Mouse (Mus musculus) midbrain, postnatal 0 days (tissue): ENCODE data around the gene Polr3c. TPM values are rescaled to one million over a fixed set of nuclear protein-coding genes. Genes with fewer than 3 reads are reported as not detected.

Experiments
- ATAC-seq: fragments of 200-750 bp; cut with Nextera tagmentation; 2 replicates; pipeline ENCODE4 v1.8.0; 2017; ENCODE audit warnings: moderate number of reproducible peaks, mild to moderate bottlenecking, moderate TSS enrichment, moderate library complexity; ENCODE audit not compliant: low FRiP score
- DNase-seq: peaks from one replicate; pipeline ENCODE4 v3.0.0-alpha.2; 2015; ENCODE audit warnings: low spot score
- H3K27ac ChIP-seq: fragments of 300-500 bp; sonication (generic); 2 replicates; pipeline ENCODE4 v1.5.1; 2014; ENCODE audit warnings: low read depth, mild to moderate bottlenecking, low read length, mixed read lengths
- H3K27me3 ChIP-seq: fragments of 300-500 bp; sonication (generic); 2 replicates; pipeline ENCODE4 v1.6.1; 2014; ENCODE audit warnings: low read length, control low read depth, mixed read lengths; ENCODE audit not compliant: insufficient read depth
- H3K36me3 ChIP-seq: fragments of 300-500 bp; sonication (generic); 2 replicates; pipeline ENCODE4 v1.6.1; 2014; ENCODE audit warnings: low read length, control low read depth, mixed read lengths; ENCODE audit not compliant: insufficient read depth
- H3K4me1 ChIP-seq: fragments of 300-500 bp; sonication (generic); 2 replicates; pipeline ENCODE4 v1.6.1; 2014; ENCODE audit warnings: mild to moderate bottlenecking, control low read depth, antibody characterized with exemption, low read length, mixed read lengths; ENCODE audit not compliant: insufficient read depth
- H3K4me2 ChIP-seq: fragments of 300-500 bp; sonication (generic); 2 replicates; pipeline ENCODE4 v1.6.1; 2014; ENCODE audit warnings: low read depth, mild to moderate bottlenecking, low read length, mixed read lengths; ENCODE audit not compliant: poor library complexity, severe bottlenecking
- H3K4me3 ChIP-seq: fragments of 300-500 bp; sonication (generic); 2 replicates; pipeline ENCODE4 v1.5.1; 2014; ENCODE audit warnings: low read depth, mild to moderate bottlenecking, low read length, moderate library complexity
- H3K9ac ChIP-seq: fragments of 300-500 bp; sonication (generic); replicated peaks from 2 replicates; pipeline ENCODE4 v1.6.1; 2014; ENCODE audit warnings: mild to moderate bottlenecking, low read length, moderate library complexity, mixed read lengths; ENCODE audit not compliant: poor library complexity, severe bottlenecking
- H3K9me3 ChIP-seq: fragments of 300-500 bp; sonication (generic); 2 replicates; pipeline ENCODE4 v1.6.1; 2016; ENCODE audit warnings: low read length, control low read depth
- CTCF ChIP-seq: IDR thresholded peaks from 2 replicates; pipeline ENCODE4 v1.5.1; 2016; ENCODE audit warnings: antibody characterized with exemption, mild to moderate bottlenecking
- WGBS: fragments of 180-500 bp; shearing (Covaris S2); extraction: QIAGEN DNeasy Blood & Tissue Kit; methylation state at CpG from one replicate; pipeline ENCODE4 v1.1.7; 2014; 5-methylcytosine and 5-hydroxymethylcytosine counted together
- polyA plus RNA-seq: library from polyadenylated mRNA; unstranded; fragments of >200 nt; fragmentation: Nextera tagmentation; extraction: Ambion mirVana; gene quantifications from 2 replicates; pipeline ENCODE4 v1.2.1, GENCODE M21; 2015
- total RNA-seq: library from RNA; depleted of rRNA; stranded (reverse); fragments of >200 nt; gene quantifications from 2 replicates; pipeline ENCODE4 v1.2.3, GENCODE M21; 2014; rRNA removed

Polr3c gene
- total and polyA plus RNA-seq, 2 experiments from 2014 or later: 14.7 to 30.7 TPM

GRCm38 (mm10) chr3:96663432-96664239, 63.8 kb downstream of the Polr3c start:
- TF ChIP-seq CTCF: peak; percentile 85
- Histone ChIP-seq H3K27ac (peak overlapping the region; percentile 59), H3K4me2 (peak overlapping the region; percentile 53), H3K9ac (0 out of 2 replicates have a peak overlapping the region, but pooled peaks have one; percentile 0), H3K4me1 (peaks cover 5% of the 10 kb centered on the region; the same call in 1 of the 2 replicates), H3K4me3 (peak overlapping the region; percentile 27), H3K27me3 (no peaks in the 10 kb centered on the region), H3K9me3 (no peaks in the 10 kb centered on the region), H3K36me3 (no peaks in the 10 kb centered on the region)
- DNase-seq: peak; percentile 88
- WGBS: 5% methylated on average over 16 of the region's 18 CpGs
- peak; percentile 81 for ATAC-seq

DNA sequence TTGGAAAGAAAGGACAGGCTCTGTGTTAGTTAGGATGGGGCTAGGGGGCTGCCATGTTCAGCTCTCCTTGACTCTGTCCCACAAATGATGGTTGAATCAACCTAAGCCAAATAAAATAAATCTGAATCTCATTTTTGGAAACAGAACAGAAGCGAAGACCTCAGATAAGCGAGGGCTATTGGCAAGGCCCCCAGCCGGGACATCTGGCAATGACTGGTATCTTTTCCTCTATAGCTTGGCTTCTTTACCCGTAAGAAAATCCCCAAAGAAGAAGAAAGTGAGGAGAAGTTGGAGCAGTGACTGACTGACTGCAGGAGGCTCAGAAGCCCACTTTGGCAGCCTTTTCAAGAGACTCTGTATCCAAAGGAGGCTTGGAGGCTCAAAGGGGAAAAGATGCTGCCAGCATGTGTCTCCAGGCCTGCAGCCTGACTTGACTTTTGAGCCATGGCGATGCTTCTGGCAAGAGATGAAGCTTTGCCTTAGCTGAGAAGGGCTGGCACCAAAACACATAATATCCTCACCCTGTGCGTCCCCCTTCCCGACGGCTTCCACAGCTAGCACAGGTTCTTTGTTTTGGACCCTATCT, 64.6 kb downstream of the Polr3c start:
- 43% methylated on average over 8 of the region's 8 CpGs for WGBS

More for the DNA sequence above, 64.6 kb downstream of the Polr3c start:
- Histone ChIP-seq H3K9me3 (no peaks in the 10 kb centered on the region), H3K27me3 (no peaks in the 10 kb centered on the region), H3K4me3 (peak overlapping the region; percentile 27; the same call in 1 of the 2 replicates), H3K4me1 (peaks cover 5% of the 10 kb centered on the region; the same call in 1 of the 2 replicates), H3K9ac (peak overlapping the region; percentile 0; the same call in 1 of the 2 replicates), H3K27ac (peak overlapping the region; percentile 59), H3K4me2 (peak overlapping the region; percentile 53), H3K36me3 (no peaks in the 10 kb centered on the region; the same call in 1 of the 2 replicates)
- DNase-seq (peak; percentile 32), ATAC-seq (no peak)
- no peak for TF ChIP-seq CTCF

Other genes starting within 250 kb of the Polr3c start
- gene Hfe2, start 202.5 kb downstream of the Polr3c start, total RNA-seq: 2.0 and 2.1 TPM in 2 replicates
- 2.0 and 2.7 TPM in 2 replicates for gene Hfe2, start 202.5 kb downstream of the Polr3c start, polyA plus RNA-seq
- 145 and 222 TPM in 2 replicates for gene Txnip, start 169.7 kb downstream of the Polr3c start, total RNA-seq
- gene Txnip, start 169.7 kb downstream of the Polr3c start, polyA plus RNA-seq: 108 and 116 TPM in 2 replicates
- gene Gm16253, start 150.6 kb downstream of the Polr3c start, total RNA-seq: not detected in 2 replicates
- 0.52 TPM in 1 of 2 replicates, not detected in the other for gene Gm16253, start 150.6 kb downstream of the Polr3c start, polyA plus RNA-seq
- 13.2 and 16.2 TPM in 2 replicates for gene Polr3gl, start 133.4 kb downstream of the Polr3c start, total RNA-seq
- 29.4 and 32.0 TPM in 2 replicates for gene Polr3gl, start 133.4 kb downstream of the Polr3c start, polyA plus RNA-seq
- 21.5 and 32.7 TPM in 2 replicates for gene Ankrd34a, start 131.0 kb downstream of the Polr3c start, total RNA-seq
- gene Ankrd34a, start 131.0 kb downstream of the Polr3c start, polyA plus RNA-seq: 16.3 and 21.0 TPM in 2 replicates
- 38.0 and 52.9 TPM in 2 replicates for gene Lix1l, start 126.5 kb downstream of the Polr3c start, total RNA-seq
- 3.2 TPM in 2 replicates for gene Lix1l, start 126.5 kb downstream of the Polr3c start, polyA plus RNA-seq
- gene Rbm8a, start 97.7 kb downstream of the Polr3c start, total RNA-seq: 23.8 and 25.0 TPM in 2 replicates
- 115 and 118 TPM in 2 replicates for gene Rbm8a, start 97.7 kb downstream of the Polr3c start, polyA plus RNA-seq
- 39.8 and 52.3 TPM in 2 replicates for gene Pex11b, start 92.3 kb downstream of the Polr3c start, total RNA-seq
- gene Pex11b, start 92.3 kb downstream of the Polr3c start, polyA plus RNA-seq: 75.9 and 80.4 TPM in 2 replicates
- gene Gm42957, start 92.2 kb downstream of the Polr3c start, total RNA-seq: 0.44 and 1.4 TPM in 2 replicates
- gene Gm42957, start 92.2 kb downstream of the Polr3c start, polyA plus RNA-seq: 0.05 and 0.06 TPM in 2 replicates
- gene Itga10, start 82.0 kb downstream of the Polr3c start, total RNA-seq: 3.0 and 3.3 TPM in 2 replicates
- gene Itga10, start 82.0 kb downstream of the Polr3c start, polyA plus RNA-seq: 0.83 and 1.0 TPM in 2 replicates
- 4.9 and 8.5 TPM in 2 replicates for gene Ankrd35, start 57.5 kb downstream of the Polr3c start, total RNA-seq
- gene Ankrd35, start 57.5 kb downstream of the Polr3c start, polyA plus RNA-seq: 3.7 and 4.3 TPM in 2 replicates
- 33.1 and 46.0 TPM in 2 replicates for gene Pias3, start 31.2 kb downstream of the Polr3c start, total RNA-seq
- 44.2 and 49.7 TPM in 2 replicates for gene Pias3, start 31.2 kb downstream of the Polr3c start, polyA plus RNA-seq
- gene Nudt17, start 19.1 kb downstream of the Polr3c start, total RNA-seq: 6.5 and 11.9 TPM in 2 replicates
- gene Nudt17, start 19.1 kb downstream of the Polr3c start, polyA plus RNA-seq: 18.5 and 20.6 TPM in 2 replicates
- gene Rnf115, start within 50 bp of the Polr3c start, total RNA-seq: 59.6 and 63.4 TPM in 2 replicates
- gene Rnf115, start within 50 bp of the Polr3c start, polyA plus RNA-seq: 71.8 and 76.5 TPM in 2 replicates
- 0.27 TPM in 1 of 2 replicates, not detected in the other for gene Pdzk1, start 101.7 kb upstream of the Polr3c start, total RNA-seq
- gene Pdzk1, start 101.7 kb upstream of the Polr3c start, polyA plus RNA-seq: 0.14 TPM in 1 of 2 replicates, not detected in the other
- not detected in 2 replicates for gene Cd160, start 101.7 kb upstream of the Polr3c start, total RNA-seq
- 0.06 and 0.21 TPM in 2 replicates for gene Cd160, start 101.7 kb upstream of the Polr3c start, polyA plus RNA-seq
- gene Gja5, start 177.1 kb upstream of the Polr3c start, total RNA-seq: 0.80 and 0.88 TPM in 2 replicates
- gene Gja5, start 177.1 kb upstream of the Polr3c start, polyA plus RNA-seq: 0.93 and 2.1 TPM in 2 replicates
- gene Gpr89, start 177.7 kb upstream of the Polr3c start, total RNA-seq: 23.2 and 28.9 TPM in 2 replicates
- gene Gpr89, start 177.7 kb upstream of the Polr3c start, polyA plus RNA-seq: 34.1 and 35.9 TPM in 2 replicates
- gene Gja8, start 198.4 kb upstream of the Polr3c start, total RNA-seq: 0.05 TPM in 1 of 2 replicates, not detected in the other
- 0.02 and 0.05 TPM in 2 replicates for gene Gja8, start 198.4 kb upstream of the Polr3c start, polyA plus RNA-seq